Mouse (Mus musculus) stomach, postnatal 0 days (tissue): ENCODE results near the gene Pdhx. TPM values are rescaled to one million over a fixed set of nuclear protein-coding genes. Genes with fewer than 3 reads are reported as not detected.

Source experiments
- ATAC-seq: fragments of 200-750 bp; cut with Nextera tagmentation; 2 replicates; pipeline ENCODE4 v1.8.0; 2017; ENCODE audit not compliant: low FRiP score, low TSS enrichment
- DNase-seq: peaks from one replicate; pipeline ENCODE4 v3.0.0-alpha.2; 2016; ENCODE audit warnings: low spot score
- H3K27ac ChIP-seq: fragments of 300-500 bp; sonication (generic); replicated peaks from 2 replicates; pipeline ENCODE4 v1.5.1; 2014; ENCODE audit warnings: mild to moderate bottlenecking, control low read depth
- H3K27me3 ChIP-seq: fragments of 300-500 bp; sonication (generic); 2 replicates; pipeline ENCODE4 v1.6.1; 2014; ENCODE audit warnings: low read length; ENCODE audit not compliant: control insufficient read depth, insufficient read depth
- H3K36me3 ChIP-seq: fragments of 300-500 bp; sonication (generic); 2 replicates; pipeline ENCODE4 v1.6.1; 2014; ENCODE audit warnings: low read length, mixed read lengths; ENCODE audit not compliant: control insufficient read depth, insufficient read depth
- H3K4me1 ChIP-seq: fragments of 300-500 bp; sonication (generic); replicated peaks from 2 replicates; pipeline ENCODE4 v1.6.1; 2014; ENCODE audit warnings: antibody characterized with exemption; ENCODE audit not compliant: control insufficient read depth, insufficient read depth
- H3K4me2 ChIP-seq: fragments of 300-500 bp; sonication (generic); replicated peaks from 2 replicates; pipeline ENCODE4 v1.6.1; 2014; ENCODE audit warnings: low read depth, mild to moderate bottlenecking, control low read depth, moderate library complexity
- H3K4me3 ChIP-seq: fragments of 300-500 bp; sonication (generic); 2 replicates; pipeline ENCODE4 v1.5.1; 2014; ENCODE audit warnings: low read depth, low read length, control low read depth
- H3K9ac ChIP-seq: fragments of 300-500 bp; sonication (generic); 2 replicates; pipeline ENCODE4 v1.6.1; 2014; ENCODE audit warnings: mild to moderate bottlenecking, low read length, control low read depth, mixed read lengths
- H3K9me3 ChIP-seq: fragments of 300-500 bp; sonication (generic); 2 replicates; pipeline ENCODE4 v1.6.1; 2016; ENCODE audit warnings: low read length; ENCODE audit not compliant: control insufficient read depth
- CTCF ChIP-seq: IDR thresholded peaks from 2 replicates; pipeline ENCODE4 v1.5.1; 2016; ENCODE audit warnings: antibody characterized with exemption, low read depth, mild to moderate bottlenecking, moderate library complexity
- EP300 ChIP-seq: optimal IDR thresholded peaks from 2 replicates; pipeline ENCODE3; 2016; ENCODE audit warnings: antibody characterized with exemption
- WGBS: fragments of 180-500 bp; shearing (Covaris S2); extraction: QIAGEN DNeasy Blood & Tissue Kit; methylation state at CpG from one replicate; pipeline ENCODE4 v1.1.7; 2014; 5-methylcytosine and 5-hydroxymethylcytosine counted together
- polyA plus RNA-seq: library from polyadenylated mRNA; unstranded; fragments of >200 nt; fragmentation: Nextera tagmentation; extraction: Ambion mirVana; gene quantifications from 2 replicates; pipeline ENCODE4 v1.2.1, GENCODE M21; 2015

The Pdhx gene
- polyA plus RNA-seq, 1 experiment from 2014 or later, result 24.7 TPM

DNA sequence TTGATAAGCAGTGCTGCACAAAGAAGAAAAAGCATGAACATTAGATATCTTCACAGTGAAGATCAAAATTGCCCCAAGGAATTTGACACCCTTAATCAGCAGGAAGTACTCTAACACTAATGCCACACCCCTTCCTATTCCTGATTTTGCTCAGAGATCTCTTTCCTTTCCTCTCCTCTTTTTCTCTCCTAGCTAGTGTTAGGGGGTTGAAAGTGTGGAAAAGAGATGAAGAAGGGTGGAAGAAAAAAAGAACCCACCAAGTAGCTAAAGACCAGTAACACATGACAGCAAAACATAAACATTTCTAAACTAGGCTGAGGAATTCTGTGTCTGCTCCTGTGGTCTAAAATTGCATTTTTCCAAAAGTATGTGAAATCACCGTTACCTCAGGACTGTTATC is 4.7 kb downstream of the Pdhx start:
- DNase-seq, result no peak
- no peak overlapping the region for H3K4me3 ChIP-seq
- H3K9me3 ChIP-seq, result no peaks in the 10 kb centered on the region
- H3K9ac ChIP-seq, result no peak overlapping the region
- no peaks in the 10 kb centered on the region for H3K36me3 ChIP-seq
- no peaks in the 10 kb centered on the region for H3K27me3 ChIP-seq
- TF ChIP-seq CTCF (no peak), EP300 (no peak)
- H3K27ac ChIP-seq, result no peak overlapping the region
- no peak for ATAC-seq
- 60% methylated on average over 1 of the region's 1 CpGs for WGBS
- H3K4me1 ChIP-seq, result peaks cover 3% of the 10 kb centered on the region; the same call in 1 of the 2 replicates
- no peak overlapping the region for H3K4me2 ChIP-seq

DNA sequence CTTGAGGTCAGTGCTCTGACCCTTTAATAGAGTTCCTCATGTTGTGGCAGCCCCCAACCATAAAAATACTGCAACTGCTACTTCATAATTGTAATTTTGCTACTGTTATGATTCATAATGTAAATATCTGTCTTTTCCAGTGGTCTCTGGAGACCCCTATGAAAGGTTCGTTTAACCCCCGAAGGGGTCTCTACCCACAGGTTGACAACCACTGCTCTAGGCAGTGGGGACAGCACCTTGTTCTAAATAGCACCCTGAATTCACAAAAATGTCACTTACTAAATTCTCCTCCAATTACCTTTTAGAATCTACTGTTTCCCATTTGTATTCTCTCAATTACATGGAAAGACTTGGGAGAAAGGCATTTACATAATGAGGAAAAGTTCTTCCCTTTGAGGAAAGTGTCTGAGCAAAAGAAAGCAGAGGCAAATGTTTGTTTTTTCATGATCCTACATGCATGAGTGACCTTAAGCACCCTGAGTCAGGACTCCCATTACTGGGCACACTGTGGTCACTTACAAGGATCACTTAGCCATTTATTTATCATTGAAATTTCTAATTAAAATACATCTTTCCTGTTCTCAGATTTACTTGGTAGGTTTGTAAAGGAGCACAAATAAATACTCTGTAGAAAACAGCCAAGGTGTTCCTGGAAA is 5.6 kb downstream of the Pdhx start:
- no peak for DNase-seq
- Histone ChIP-seq H3K4me3 (no peak overlapping the region), H3K9me3 (no peaks in the 10 kb centered on the region), H3K9ac (no peak overlapping the region), H3K4me2 (no peak overlapping the region), H3K36me3 (no peaks in the 10 kb centered on the region), H3K27ac (no peak overlapping the region), H3K4me1 (peaks cover 3% of the 10 kb centered on the region; the same call in 1 of the 2 replicates), H3K27me3 (no peaks in the 10 kb centered on the region)
- ATAC-seq, result no peak
- TF ChIP-seq CTCF (no peak), EP300 (no peak)
- WGBS, result 80% methylated on average over 2 of the region's 2 CpGs

DNA sequence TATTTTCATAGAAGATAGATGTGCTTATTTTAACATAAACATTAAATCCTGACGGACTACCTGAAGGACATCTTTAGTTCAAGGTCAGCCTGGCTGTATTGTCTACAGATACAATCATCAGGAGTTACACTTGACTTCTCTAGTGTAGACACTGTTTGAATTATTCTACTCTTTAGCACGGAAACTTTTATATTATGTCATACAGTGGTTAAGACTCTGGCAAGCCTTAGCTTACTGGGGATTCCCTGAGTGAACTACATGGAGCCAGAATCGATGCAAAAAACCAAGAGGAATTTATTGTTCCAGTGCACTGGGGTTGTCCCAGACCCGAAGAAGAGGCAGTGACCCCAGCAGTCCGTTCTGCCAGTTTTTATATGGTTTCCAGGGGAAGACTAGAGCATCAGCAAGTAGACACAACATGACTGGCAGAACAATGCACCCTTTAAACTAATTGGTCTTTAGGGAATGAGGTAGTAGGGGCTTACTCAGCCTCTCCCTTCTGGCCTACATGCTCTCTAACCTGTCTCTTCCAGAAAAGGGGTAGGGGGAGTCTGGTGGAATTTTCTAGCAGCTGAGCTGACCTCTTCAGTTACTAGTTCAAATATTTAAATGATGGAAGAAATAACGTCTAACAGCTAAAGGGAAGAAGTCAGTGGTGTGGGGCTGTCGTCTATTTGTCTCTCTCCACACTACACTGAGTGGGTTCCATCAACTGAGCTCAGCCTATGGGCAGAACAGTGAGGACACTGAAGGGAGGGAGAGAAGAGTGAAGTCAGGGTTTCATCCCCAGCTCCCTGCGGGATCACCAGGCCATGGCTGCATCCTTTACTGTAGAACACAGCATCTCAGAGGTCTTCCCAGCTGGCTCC is 6.4 kb downstream of the Pdhx start:
- DNase-seq, result no peak
- WGBS, result 61% methylated on average over 8 of the region's 8 CpGs
- no peaks in the 10 kb centered on the region for H3K9me3 ChIP-seq
- H3K4me1 ChIP-seq, result no peaks in the 10 kb centered on the region; the same call in 1 of the 2 replicates
- H3K4me3 ChIP-seq, result no peak overlapping the region
- TF ChIP-seq EP300, result no peak
- no peak for TF ChIP-seq CTCF
- no peaks in the 10 kb centered on the region for H3K36me3 ChIP-seq
- H3K27ac ChIP-seq, result no peak overlapping the region
- no peak overlapping the region for H3K4me2 ChIP-seq
- no peak for ATAC-seq
- H3K9ac ChIP-seq, result no peak overlapping the region
- H3K27me3 ChIP-seq, result no peaks in the 10 kb centered on the region

GRCm38 (mm10) chr2:103062865-103063264 is 10.4 kb downstream of the Pdhx start:
- 15% methylated on average over 3 of the region's 3 CpGs for WGBS
- no peak overlapping the region for H3K9ac ChIP-seq
- no peaks in the 10 kb centered on the region for H3K36me3 ChIP-seq
- no peaks in the 10 kb centered on the region for H3K27me3 ChIP-seq
- H3K9me3 ChIP-seq, result no peaks in the 10 kb centered on the region
- H3K4me1 ChIP-seq, result no peaks in the 10 kb centered on the region
- ATAC-seq, result peak; percentile 67
- peak; percentile 62 for DNase-seq
- no peak overlapping the region for H3K4me3 ChIP-seq
- H3K27ac ChIP-seq, result no peak overlapping the region
- TF ChIP-seq CTCF (peak; percentile 86), EP300 (no peak)
- no peak overlapping the region for H3K4me2 ChIP-seq

DNA sequence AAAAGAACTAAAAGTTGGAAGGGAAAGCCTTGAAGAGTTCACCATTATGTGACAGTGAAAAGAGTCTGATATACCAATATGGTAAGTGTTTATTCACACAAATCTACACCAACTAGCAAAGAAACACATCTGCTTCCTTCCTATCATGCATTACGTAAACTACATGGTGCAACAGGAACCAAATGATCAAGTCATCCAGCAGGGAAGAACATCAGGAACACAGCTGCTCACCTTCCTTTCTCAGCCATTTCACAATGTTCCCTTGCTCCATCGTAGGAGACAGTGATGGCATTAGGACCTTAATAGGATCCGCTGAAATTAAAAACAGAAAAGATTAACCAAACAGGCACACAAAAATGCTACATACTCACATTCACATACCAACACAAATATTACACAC is 15.0 kb downstream of the Pdhx start:
- Histone ChIP-seq H3K4me2 (no peak overlapping the region), H3K4me3 (no peak overlapping the region), H3K27ac (no peak overlapping the region), H3K4me1 (no peaks in the 10 kb centered on the region), H3K9ac (no peak overlapping the region), H3K36me3 (no peaks in the 10 kb centered on the region), H3K9me3 (no peaks in the 10 kb centered on the region), H3K27me3 (no peaks in the 10 kb centered on the region)
- 76% methylated on average over 3 of the region's 3 CpGs for WGBS
- TF ChIP-seq EP300 (no peak), CTCF (no peak)
- no peak for ATAC-seq
- DNase-seq, result no peak

GRCm38 (mm10) chr2:103055820-103056219 is 17.5 kb downstream of the Pdhx start:
- H3K36me3 ChIP-seq, result no peaks in the 10 kb centered on the region; the same call in 1 of the 2 replicates
- DNase-seq, result no peak
- no peak overlapping the region for H3K9ac ChIP-seq
- no peaks in the 10 kb centered on the region for H3K9me3 ChIP-seq
- no peak overlapping the region for H3K4me2 ChIP-seq
- 85% methylated on average over 6 of the region's 6 CpGs for WGBS
- ATAC-seq, result no peak
- TF ChIP-seq EP300, result no peak
- TF ChIP-seq CTCF, result no peak
- H3K4me1 ChIP-seq, result no peaks in the 10 kb centered on the region
- H3K27me3 ChIP-seq, result no peaks in the 10 kb centered on the region
- H3K4me3 ChIP-seq, result no peak overlapping the region
- H3K27ac ChIP-seq, result no peak overlapping the region
